Mouse (Mus musculus) MEL (cell line): Measurements from ENCODE around the gene Ecel1. TPM values are rescaled to one million over a fixed set of nuclear protein-coding genes. Genes with fewer than 3 reads are reported as not detected.

Experiments
- DNase-seq: peaks from one replicate; pipeline ENCODE4 v3.0.0; 2011; ENCODE audit warnings: low read depth, low spot score
- H3K27ac ChIP-seq: 2 replicates; pipeline ENCODE4 v1.5.1; 2012; ENCODE audit warnings: low read depth, mild to moderate bottlenecking, control low read depth, low read length, moderate library complexity; ENCODE audit not compliant: control insufficient read depth
- H3K27me3 ChIP-seq, 2 experiments: fragments of 150-350 bp in 1 of 2; sonication (generic) in 1 of 2; 2 replicates each; pipeline ENCODE4 v1.6.1; 2012; ENCODE audit warnings: low read length in 2 of 2, mild to moderate bottlenecking in 2 of 2, improper control_type of control experiment in 1 of 2, moderate library complexity in 1 of 2; ENCODE audit not compliant: insufficient read depth in 2 of 2, control insufficient read depth in 1 of 2
- H3K36me3 ChIP-seq, 2 experiments: 2 replicates each; pipeline ENCODE4 v1.6.1; 2012 to 2014; ENCODE audit warnings: low read length in 2 of 2, improper control_type of control experiment in 1 of 2, inconsistent platforms in 1 of 2, mild to moderate bottlenecking in 1 of 2; ENCODE audit not compliant: insufficient read depth in 2 of 2, control insufficient read depth in 1 of 2
- H3K4me1 ChIP-seq, 2 experiments: fragments of 150-350 bp in 1 of 2; sonication (generic) in 1 of 2; 2 replicates each; pipeline ENCODE4 v1.6.1; 2012; ENCODE audit warnings: low read length in 2 of 2, improper control_type of control experiment in 1 of 2, mild to moderate bottlenecking in 1 of 2; ENCODE audit not compliant: insufficient read depth in 2 of 2, control insufficient read depth in 1 of 2
- H3K4me3 ChIP-seq, 2 experiments: fragments of 150-350 bp in 1 of 2; sonication (generic) in 1 of 2; 2 replicates each; pipeline ENCODE4 v1.5.1; 2012; ENCODE audit warnings: low read depth in 2 of 2, low read length in 2 of 2, mild to moderate bottlenecking in 2 of 2, moderate library complexity in 2 of 2, control low read depth in 1 of 2, improper control_type of control experiment in 1 of 2; ENCODE audit not compliant: control insufficient read depth in 1 of 2, insufficient read depth in 1 of 2
- H3K79me2 ChIP-seq: 2 replicates; pipeline ENCODE4 v1.6.1; 2012; ENCODE audit warnings: mild to moderate bottlenecking, low read length, moderate library complexity; ENCODE audit not compliant: control insufficient read depth, poor library complexity, insufficient read depth
- H3K9ac ChIP-seq: 2 replicates; pipeline ENCODE4 v1.6.1; 2012; ENCODE audit warnings: low read depth, mild to moderate bottlenecking, control low read depth, low read length, moderate library complexity; ENCODE audit not compliant: control insufficient read depth, poor library complexity, severe bottlenecking
- H3K9me3 ChIP-seq: fragments of 150-350 bp; sonication (generic); replicated peaks from 2 replicates; pipeline ENCODE4 v1.6.1; 2012; ENCODE audit warnings: mild to moderate bottlenecking, low read length, improper control_type of control experiment, moderate library complexity; ENCODE audit not compliant: insufficient read depth
- BHLHE40 ChIP-seq: IDR thresholded peaks from 2 replicates; pipeline ENCODE4 v1.6.1; 2012; ENCODE audit warnings: low read depth, mild to moderate bottlenecking, inconsistent platforms, low read length, improper control_type of control experiment, borderline replicate concordance
- CHD1 ChIP-seq: IDR thresholded peaks from 2 replicates; pipeline ENCODE4 v1.6.1; 2012; ENCODE audit warnings: low read depth, mild to moderate bottlenecking, inconsistent platforms, low read length, improper control_type of control experiment
- CTCF ChIP-seq, 3 experiments: IDR thresholded peaks in 2 of 3; conservative IDR thresholded peaks in 1 of 3; 2 replicates each; pipeline ENCODE4 v1.5.1; 2011 to 2012; ENCODE audit warnings: low read length in 3 of 3, low read depth in 2 of 3, mild to moderate bottlenecking in 2 of 3, improper control_type of control experiment in 1 of 3, inconsistent platforms in 1 of 3, mixed read lengths in 1 of 3, moderate library complexity in 1 of 3; ENCODE audit not compliant: control insufficient read depth in 1 of 3, insufficient read depth in 1 of 3, poor library complexity in 1 of 3, severe bottlenecking in 1 of 3
- ELF1 ChIP-seq: IDR thresholded peaks from 2 replicates; pipeline ENCODE4 v1.6.1; 2014; ENCODE audit warnings: low read depth, mild to moderate bottlenecking, inconsistent platforms, low read length, improper control_type of control experiment, moderate library complexity
- GATA1 ChIP-seq: IDR thresholded peaks from 2 replicates; pipeline ENCODE4 v1.6.1; 2011; ENCODE audit warnings: low read depth, low read length, improper control_type of control experiment
- HCFC1 ChIP-seq: IDR thresholded peaks from 2 replicates; pipeline ENCODE4 v1.6.1; 2012; ENCODE audit warnings: low read depth, mild to moderate bottlenecking, inconsistent platforms, low read length, improper control_type of control experiment, moderate library complexity
- JUND ChIP-seq: IDR thresholded peaks from 2 replicates; pipeline ENCODE4 v1.6.1; 2011; ENCODE audit warnings: low read depth, mild to moderate bottlenecking, improper control_type of control experiment, low read length
- KAT2A ChIP-seq: conservative IDR thresholded peaks from 2 replicates; pipeline ENCODE4 v1.6.1; 2012; ENCODE audit warnings: low read depth, low read length, improper control_type of control experiment, inconsistent platforms
- MAFK ChIP-seq: IDR thresholded peaks from 2 replicates; pipeline ENCODE4 v1.6.1; 2011; ENCODE audit warnings: low read depth, mild to moderate bottlenecking, low read length, improper control_type of control experiment, borderline replicate concordance
- MEF2A ChIP-seq: IDR thresholded peaks from 2 replicates; pipeline ENCODE4 v1.6.1; 2014; ENCODE audit warnings: low read depth, mild to moderate bottlenecking, inconsistent platforms, low read length, improper control_type of control experiment; ENCODE audit not compliant: poor library complexity, insufficient replicate concordance, severe bottlenecking; ENCODE audit errors: extremely low read depth
- MXI1 ChIP-seq: IDR thresholded peaks from 2 replicates; pipeline ENCODE4 v1.6.1; 2011; ENCODE audit warnings: mild to moderate bottlenecking, low read depth, low read length, improper control_type of control experiment
- MYB ChIP-seq: IDR thresholded peaks from 2 replicates; pipeline ENCODE4 v1.6.1; 2011; ENCODE audit warnings: mild to moderate bottlenecking, low read depth, low read length, improper control_type of control experiment
- NRF1 ChIP-seq: IDR thresholded peaks from 2 replicates; pipeline ENCODE4 v1.6.1; 2014; ENCODE audit warnings: low read depth, mild to moderate bottlenecking, inconsistent platforms, low read length, improper control_type of control experiment, moderate library complexity; ENCODE audit not compliant: poor library complexity, insufficient read depth, severe bottlenecking
- POLR2AphosphoS2 ChIP-seq: IDR thresholded peaks from 2 replicates; pipeline ENCODE4 v1.6.1; 2011; ENCODE audit warnings: low read length, improper control_type of control experiment
- POLR2AphosphoS5 ChIP-seq: IDR thresholded peaks from 2 replicates; pipeline ENCODE4 v1.6.1; 2012; ENCODE audit warnings: low read depth, borderline replicate concordance, mild to moderate bottlenecking, inconsistent platforms, low read length, moderate library complexity, mixed read lengths
- RAD21 ChIP-seq: IDR thresholded peaks from 2 replicates; pipeline ENCODE4 v1.6.1; 2011; ENCODE audit warnings: mild to moderate bottlenecking, low read depth, low read length, improper control_type of control experiment
- RCOR1 ChIP-seq: IDR thresholded peaks from 2 replicates; pipeline ENCODE4 v1.6.1; 2012; ENCODE audit warnings: low read depth, mild to moderate bottlenecking, inconsistent platforms, low read length, improper control_type of control experiment
- SIN3A ChIP-seq: IDR thresholded peaks from 2 replicates; pipeline ENCODE4 v1.6.1; 2012; ENCODE audit warnings: low read length, improper control_type of control experiment, inconsistent platforms
- SMC3 ChIP-seq: IDR thresholded peaks from 2 replicates; pipeline ENCODE4 v1.6.1; 2011; ENCODE audit warnings: low read depth, low read length, improper control_type of control experiment
- TAL1 ChIP-seq: IDR thresholded peaks from 2 replicates; pipeline ENCODE4 v1.6.1; 2012; ENCODE audit warnings: mild to moderate bottlenecking, inconsistent platforms, low read length, moderate library complexity, mixed read lengths
- ZKSCAN1 ChIP-seq: IDR thresholded peaks from 2 replicates; pipeline ENCODE4 v1.6.1; 2012; ENCODE audit warnings: low read depth, mild to moderate bottlenecking, inconsistent platforms, low read length, improper control_type of control experiment, moderate library complexity
- ZMIZ1 ChIP-seq: IDR thresholded peaks from 2 replicates; pipeline ENCODE4 v1.6.1; 2012; ENCODE audit warnings: low read depth, mild to moderate bottlenecking, inconsistent platforms, low read length, improper control_type of control experiment, moderate library complexity
- ZNF384 ChIP-seq: IDR thresholded peaks from 2 replicates; pipeline ENCODE4 v1.6.1; 2012; ENCODE audit warnings: low read depth, mild to moderate bottlenecking, inconsistent platforms, low read length, improper control_type of control experiment
- polyA plus RNA-seq, 2 experiments: library from polyadenylated mRNA; stranded (reverse) in 1 of 2; unstranded in 1 of 2; fragments of >175 nt in 1 of 2; fragments of >200 nt in 1 of 2; gene quantifications; 2 replicates each; pipeline versions ENCODE4 v1.2.1 to v1.2.4; 2012; ENCODE audit warnings: low replicate concordance in 2 of 2, low read depth in 1 of 2; ENCODE audit not compliant: insufficient read length in 2 of 2, insufficient read depth in 1 of 2, missing spikeins in 1 of 2
- total RNA-seq: library from RNA; depleted of rRNA; stranded (reverse); fragments of 300-350 nt; gene quantifications from 2 replicates; pipeline ENCODE4 v1.2.3, GENCODE M21; 2012

Gene Ecel1
- total and polyA plus RNA-seq, 3 experiments, result 0.73 to 4.8 TPM; not detected in 1

GRCm38 (mm10) chr1:87108564-87108963 lies 47.8 kb downstream of the Ecel1 start:
- H3K4me1 ChIP-seq, result no peaks in the 10 kb centered on the region
- DNase-seq, result no peak
- H3K79me2 ChIP-seq, result no peaks in the 10 kb centered on the region
- no peak overlapping the region for H3K4me3 ChIP-seq
- no peaks in the 10 kb centered on the region; a peak in 1 of 4 replicates for H3K27me3 ChIP-seq
- TF ChIP-seq MAFK (no peak), ZMIZ1 (no peak), CHD1 (no peak), GATA1 (no peak), ELF1 (no peak), ZKSCAN1 (no peak), JUND (no peak), CTCF (IDR thresholded peaks at IDR 0.05 in 2 of 3, conservative IDR thresholded peaks at IDR 0.05 in 1 of 3; ENCODE audit: control insufficient read depth in 1 of 3, insufficient read depth in 1 of 3, low read depth in 2 of 3, low read length in 3 of 3, poor library complexity in 1 of 3, severe bottlenecking in 1 of 3) (no peak), MXI1 (no peak), POLR2AphosphoS2 (no peak), MEF2A (no peak), HCFC1 (no peak), BHLHE40 (no peak), ZNF384 (no peak), KAT2A (no peak)
- H3K36me3 ChIP-seq, result peaks cover 0 to 2% of the 10 kb centered on the region in 2 experiments; a peak in 2 of 4 replicates
- no peak overlapping the region for H3K9ac ChIP-seq
- H3K27ac ChIP-seq, result no peak overlapping the region
- H3K9me3 ChIP-seq, result no peaks in the 10 kb centered on the region

- H3K27me3 ChIP-seq, result no peaks in the 10 kb centered on the region; a peak in 1 of 4 replicates
- TF ChIP-seq SIN3A (no peak), CHD1 (no peak), TAL1 (no peak), SMC3 (no peak), RCOR1 (no peak), HCFC1 (no peak), MEF2A (no peak), ZNF384 (no peak), POLR2AphosphoS5 (no peak), RAD21 (no peak), BHLHE40 (no peak), NRF1 (no peak), ZKSCAN1 (no peak), MYB (no peak)
- no peaks in the 10 kb centered on the region for H3K9me3 ChIP-seq
- peaks cover 0 to under 1% of the 10 kb centered on the region in 2 experiments; a peak in 2 of 4 replicates for H3K36me3 ChIP-seq
- no peak overlapping the region for H3K27ac ChIP-seq
- no peaks in the 10 kb centered on the region for H3K4me1 ChIP-seq
- no peak for DNase-seq
- no peak overlapping the region for H3K4me3 ChIP-seq
- H3K9ac ChIP-seq, result no peak overlapping the region
- H3K79me2 ChIP-seq, result no peaks in the 10 kb centered on the region
Observed at GRCm38 (mm10) chr1:87106536-87106935, 49.8 kb downstream of the Ecel1 start.
